Mouse (Mus musculus) gastrocnemius, postnatal 4 days (tissue): ENCODE measurements around the gene Kat2b. TPM values are rescaled to one million over a fixed set of nuclear protein-coding genes. Genes with fewer than 3 reads are reported as not detected.

Source experiments
- total RNA-seq, 2 experiments: library from RNA; stranded (reverse); gene quantifications; 2 replicates each; pipeline ENCODE4 v1.2.3; 2021

The Kat2b gene
- total RNA-seq, 2 experiments from 2014 or later = 31.8 to 38.8 TPM

Other genes starting within 250 kb of the Kat2b start
- under 1 TPM; 0.70 to 0.78 TPM for gene Efhb, start 103.5 kb upstream of the Kat2b start, total RNA-seq
- 10 to 100 TPM; 60.9 to 65.5 TPM for gene Rab5a, start 87.6 kb upstream of the Kat2b start, total RNA-seq
- gene Pp2d1, start 27.4 kb upstream of the Kat2b start, total RNA-seq = not detected
- 1 to 10 TPM; 4.6 to 7.0 TPM for gene Sgo1, start 122.5 kb downstream of the Kat2b start, total RNA-seq